Mouse (Mus musculus) CD8-positive naive resting alpha-beta T cell, adult 2 months (primary cell): ENCODE measurements around the gene Hoxb4.

Experiments
- DNase-seq, 2 experiments: peaks; one replicate each; pipeline ENCODE4 v3.0.0; 2022; ENCODE audit warnings: low read depth in 2 of 2, low spot score in 2 of 2

Hoxb4 gene

GRCm38 (mm10) chr11:96297968-96298635, 20.0 kb upstream of the Hoxb4 start:
- DNase-seq, result no peak

- DNase-seq, result no peak
Measured at GRCm38 (mm10) chr11:96298895-96299667, 19.0 kb upstream of the Hoxb4 start.

GRCm38 (mm10) chr11:96299781-96300180, 18.3 kb upstream of the Hoxb4 start:
- DNase-seq, result no peak

GRCm38 (mm10) chr11:96300354-96301063, 17.6 kb upstream of the Hoxb4 start:
- no peak for DNase-seq

- DNase-seq, result no peak
Measured at GRCm38 (mm10) chr11:96301064-96301431, 17.0 kb upstream of the Hoxb4 start.

- no peak for DNase-seq
Measured at GRCm38 (mm10) chr11:96301837-96302236, 16.2 kb upstream of the Hoxb4 start.

- no peak for DNase-seq
Measured at GRCm38 (mm10) chr11:96302381-96303150, 15.5 kb upstream of the Hoxb4 start.

- peak; percentile 57 to 81 for DNase-seq
Measured at GRCm38 (mm10) chr11:96303151-96304099, 14.6 kb upstream of the Hoxb4 start, which contains the start of gene Hoxb5. Gene Hoxb5 (plus strand): TSS chr11:96303336.

- DNase-seq, result no peak
Measured at GRCm38 (mm10) chr11:96304381-96305195, 13.5 kb upstream of the Hoxb4 start.

GRCm38 (mm10) chr11:96305505-96306182, 12.4 kb upstream of the Hoxb4 start:
- DNase-seq, result no peak

- DNase-seq, result no peak
Measured at GRCm38 (mm10) chr11:96306183-96306907, 11.7 kb upstream of the Hoxb4 start.

- DNase-seq, result no peak
Measured at GRCm38 (mm10) chr11:96306908-96307269, 11.2 kb upstream of the Hoxb4 start.

GRCm38 (mm10) chr11:96308763-96309162, 9.3 kb upstream of the Hoxb4 start:
- no peak for DNase-seq

GRCm38 (mm10) chr11:96309288-96309687, 8.8 kb upstream of the Hoxb4 start:
- DNase-seq, result no peak

GRCm38 (mm10) chr11:96310183-96310938, 7.7 kb upstream of the Hoxb4 start:
- DNase-seq, result no peak

GRCm38 (mm10) chr11:96311097-96311496, 7.0 kb upstream of the Hoxb4 start:
- DNase-seq, result no peak
